Mouse (Mus musculus) neural tube, embryonic 14.5 days (tissue): ENCODE results near the gene Gabrb3. TPM values are rescaled to one million over a fixed set of nuclear protein-coding genes. Genes with fewer than 3 reads are reported as not detected.
A peak's percentile ranks its signal among the peaks of the same experiment; 100 is the strongest.

ENCODE experiments used
- ATAC-seq: fragments of 200-750 bp; cut with Nextera tagmentation; 2 replicates; pipeline ENCODE4 v1.8.0; 2017; ENCODE audit warnings: low read depth, mild to moderate bottlenecking, moderate TSS enrichment, moderate library complexity
- H3K27ac ChIP-seq: fragments of 300-500 bp; sonication (generic); 2 replicates; pipeline ENCODE4 v1.5.1; 2014; ENCODE audit warnings: low read depth, mild to moderate bottlenecking, control low read depth, low read length, moderate library complexity, mixed read lengths
- H3K27me3 ChIP-seq: fragments of 300-500 bp; sonication (generic); 2 replicates; pipeline ENCODE4 v1.6.1; 2014; ENCODE audit warnings: low read length; ENCODE audit not compliant: control insufficient read depth, insufficient read depth
- H3K36me3 ChIP-seq: fragments of 300-500 bp; sonication (generic); 2 replicates; pipeline ENCODE4 v1.6.1; 2014; ENCODE audit warnings: low read length, mixed read lengths; ENCODE audit not compliant: control insufficient read depth, insufficient read depth
- H3K4me1 ChIP-seq: fragments of 300-500 bp; sonication (generic); 2 replicates; pipeline ENCODE4 v1.6.1; 2014; ENCODE audit warnings: low read length; ENCODE audit not compliant: control insufficient read depth, insufficient read depth
- H3K4me2 ChIP-seq: fragments of 300-500 bp; sonication (generic); 2 replicates; pipeline ENCODE4 v1.6.1; 2014; ENCODE audit warnings: mild to moderate bottlenecking, low read depth, low read length, control low read depth
- H3K4me3 ChIP-seq: fragments of 300-500 bp; sonication (generic); 2 replicates; pipeline ENCODE4 v1.5.1; 2014; ENCODE audit warnings: low read depth, low read length, control low read depth, mixed read lengths
- H3K9ac ChIP-seq: fragments of 300-500 bp; sonication (generic); replicated peaks from 2 replicates; pipeline ENCODE4 v1.6.1; 2014; ENCODE audit warnings: low read depth, mild to moderate bottlenecking, control low read depth, low read length, mixed read lengths
- H3K9me3 ChIP-seq: fragments of 300-500 bp; sonication (generic); 2 replicates; pipeline ENCODE4 v1.6.1; 2016; ENCODE audit warnings: low read length; ENCODE audit not compliant: control insufficient read depth
- WGBS: fragments of 180-500 bp; shearing (Covaris S2); extraction: QIAGEN DNeasy Blood & Tissue Kit; methylation state at CpG from one replicate; pipeline ENCODE4 v1.1.7; 2014; 5-methylcytosine and 5-hydroxymethylcytosine counted together
- polyA plus RNA-seq: library from polyadenylated mRNA; unstranded; fragments of >200 nt; fragmentation: Nextera tagmentation; extraction: Ambion mirVana; gene quantifications from 2 replicates; pipeline ENCODE4 v1.2.1, GENCODE M21; 2014

The Gabrb3 gene
- polyA plus RNA-seq, 1 experiment from 2014 or later = 95.3 TPM

GRCm38 (mm10) chr7:57422675-57423074 is 3.2 kb downstream of the Gabrb3 start:
- H3K9ac ChIP-seq = no peak overlapping the region
- 94% methylated on average over 1 of the region's 1 CpGs for WGBS
- ATAC-seq = no peak
- H3K9me3 ChIP-seq = no peaks in the 10 kb centered on the region
- no peak overlapping the region for H3K4me3 ChIP-seq
- no peaks in the 10 kb centered on the region for H3K4me1 ChIP-seq
- H3K27ac ChIP-seq = no peak overlapping the region
- no peaks in the 10 kb centered on the region for H3K27me3 ChIP-seq
- H3K36me3 ChIP-seq = no peaks in the 10 kb centered on the region
- no peak overlapping the region for H3K4me2 ChIP-seq

- no peak for ATAC-seq
- H3K27me3 ChIP-seq = no peaks in the 10 kb centered on the region
- WGBS = 66% methylated on average over 1 of the region's 1 CpGs
These were observed 28.7 kb downstream of the Gabrb3 start for GRCm38 (mm10) chr7:57448239-57448638.

GRCm38 (mm10) chr7:57460354-57460753 is 40.9 kb downstream of the Gabrb3 start:
- no peak for ATAC-seq
- Histone ChIP-seq H3K9ac (no peak overlapping the region), H3K4me2 (no peak overlapping the region), H3K36me3 (no peaks in the 10 kb centered on the region), H3K4me3 (no peak overlapping the region), H3K27me3 (no peaks in the 10 kb centered on the region), H3K9me3 (no peaks in the 10 kb centered on the region), H3K4me1 (no peaks in the 10 kb centered on the region), H3K27ac (no peak overlapping the region)
- 66% methylated on average over 5 of the region's 5 CpGs for WGBS

More at GRCm38 (mm10) chr7:57448239-57448638, 28.7 kb downstream of the Gabrb3 start:
- no peak overlapping the region for H3K27ac ChIP-seq
- H3K4me1 ChIP-seq = no peaks in the 10 kb centered on the region
- H3K9me3 ChIP-seq = no peaks in the 10 kb centered on the region
- H3K9ac ChIP-seq = no peak overlapping the region
- H3K4me3 ChIP-seq = no peak overlapping the region
- no peaks in the 10 kb centered on the region for H3K36me3 ChIP-seq
- no peak overlapping the region for H3K4me2 ChIP-seq

GRCm38 (mm10) chr7:57471316-57471715 is 51.8 kb downstream of the Gabrb3 start:
- Histone ChIP-seq H3K9me3 (no peaks in the 10 kb centered on the region), H3K4me3 (no peak overlapping the region), H3K27me3 (no peaks in the 10 kb centered on the region), H3K4me1 (no peaks in the 10 kb centered on the region), H3K36me3 (no peaks in the 10 kb centered on the region), H3K27ac (no peak overlapping the region), H3K4me2 (no peak overlapping the region), H3K9ac (no peak overlapping the region)
- no peak for ATAC-seq
- WGBS = 95% methylated on average over 1 of the region's 1 CpGs

- no peak overlapping the region for H3K9ac ChIP-seq
- H3K27me3 ChIP-seq = no peaks in the 10 kb centered on the region
- H3K9me3 ChIP-seq = no peaks in the 10 kb centered on the region
- WGBS = 83% methylated on average over 4 of the region's 4 CpGs
- H3K36me3 ChIP-seq = no peaks in the 10 kb centered on the region
- peak; percentile 97 for ATAC-seq
- H3K4me1 ChIP-seq = no peaks in the 10 kb centered on the region
- H3K4me2 ChIP-seq = no peak overlapping the region
- no peak overlapping the region for H3K4me3 ChIP-seq
- no peak overlapping the region for H3K27ac ChIP-seq
These were observed 54.5 kb downstream of the Gabrb3 start for GRCm38 (mm10) chr7:57473811-57474525.

- Histone ChIP-seq H3K4me1 (no peaks in the 10 kb centered on the region), H3K27me3 (no peaks in the 10 kb centered on the region), H3K36me3 (no peaks in the 10 kb centered on the region), H3K4me3 (no peak overlapping the region), H3K4me2 (no peak overlapping the region), H3K27ac (no peak overlapping the region), H3K9me3 (no peaks in the 10 kb centered on the region), H3K9ac (no peak overlapping the region)
- 0 out of 2 replicates have a peak, but pooled peaks have one; percentile 24 for ATAC-seq
These were observed 63.4 kb downstream of the Gabrb3 start for GRCm38 (mm10) chr7:57482896-57483295.

GRCm38 (mm10) chr7:57486907-57487306 is 67.4 kb downstream of the Gabrb3 start:
- no peak overlapping the region for H3K4me3 ChIP-seq
- no peak overlapping the region for H3K27ac ChIP-seq
- H3K4me1 ChIP-seq = no peaks in the 10 kb centered on the region
- H3K36me3 ChIP-seq = no peaks in the 10 kb centered on the region
- 79% methylated on average over 6 of the region's 6 CpGs for WGBS
- no peaks in the 10 kb centered on the region for H3K27me3 ChIP-seq
- no peaks in the 10 kb centered on the region for H3K9me3 ChIP-seq
- no peak overlapping the region for H3K9ac ChIP-seq
- ATAC-seq = peak; percentile 36; the same call in 1 of the 2 replicates
- H3K4me2 ChIP-seq = no peak overlapping the region

GRCm38 (mm10) chr7:57491795-57492194 is 72.3 kb downstream of the Gabrb3 start:
- no peaks in the 10 kb centered on the region for H3K4me1 ChIP-seq
- ATAC-seq = no peak
- 81% methylated on average over 4 of the region's 4 CpGs for WGBS

GRCm38 (mm10) chr7:57502809-57503208 is 83.3 kb downstream of the Gabrb3 start:
- no peaks in the 10 kb centered on the region for H3K4me1 ChIP-seq
- no peak for ATAC-seq
- 80% methylated on average over 4 of the region's 4 CpGs for WGBS
- H3K9ac ChIP-seq = no peak overlapping the region
- no peaks in the 10 kb centered on the region for H3K9me3 ChIP-seq
- H3K4me3 ChIP-seq = no peak overlapping the region
- H3K36me3 ChIP-seq = no peaks in the 10 kb centered on the region
- peaks cover 2% of the 10 kb centered on the region; the same call in 1 of the 2 replicates for H3K27me3 ChIP-seq
- no peak overlapping the region for H3K4me2 ChIP-seq
- no peak overlapping the region for H3K27ac ChIP-seq

More at GRCm38 (mm10) chr7:57491795-57492194, 72.3 kb downstream of the Gabrb3 start:
- Histone ChIP-seq H3K27me3 (no peaks in the 10 kb centered on the region), H3K4me2 (no peak overlapping the region), H3K9ac (no peak overlapping the region), H3K36me3 (no peaks in the 10 kb centered on the region), H3K9me3 (no peaks in the 10 kb centered on the region), H3K27ac (no peak overlapping the region), H3K4me3 (no peak overlapping the region)
